In genomic region chr7:127233765-127234164, GRCm38 (mm10) we compare ENCODE assay signal across 8 mouse cellular contexts. TPM values are rescaled to one million over a fixed set of nuclear protein-coding genes. Genes with fewer than 3 reads are reported as not detected.
DNase-seq lines count a peak whose midpoint lies in the region; ATAC-seq and TF ChIP-seq lines count a peak whose summit lies in the region.

No protein-coding gene starts in this region.

- no peak for DNase-seq in heart, postnatal 10 days
- no peak for DNase-seq in hindbrain, embryonic 10.5 days (ENCODE audit: low spot score)
- DNase-seq in midbrain, embryonic 10.5 days (ENCODE audit: low spot score) = no peak
- DNase-seq in thymus, postnatal 14 days = no peak
- no peak for DNase-seq in urinary bladder, postnatal 36 days (ENCODE audit: low spot score in 2 of 2)

- WGBS in heart, embryonic 13.5 days = 2% methylated on average over 9 of the region's 9 CpGs
- 7% methylated on average over 9 of the region's 9 CpGs for WGBS in hindbrain, embryonic 10.5 days
- 9% methylated on average over 9 of the region's 9 CpGs for WGBS in midbrain, embryonic 10.5 days

- TF ChIP-seq POLR2A in ES-Bruce4 (IDR thresholded peaks at IDR 0.05; ENCODE audit: insufficient read depth, low read length) = no peak

- intact Hi-C loops in heart, postnatal 10 days (cut with DNase I) = no loop called here

- TF ChIP-seq EP300 in ES-Bruce4 (IDR thresholded peaks at IDR 0.05; ENCODE audit: insufficient read depth, low read depth, low read length) = no peak

- H3K27me3 ChIP-seq in heart, embryonic 13.5 days (replicated peaks) = no peaks in the 10 kb centered on the region
- H3K27me3 ChIP-seq in ES-Bruce4 (ENCODE audit: control insufficient read depth, insufficient read depth, low read length, poor library complexity, severe bottlenecking) = no peaks in the 10 kb centered on the region
- H3K27me3 ChIP-seq in hindbrain, embryonic 10.5 days (ENCODE audit: insufficient read depth, poor library complexity, severe bottlenecking) = no peaks in the 10 kb centered on the region
- H3K27me3 ChIP-seq in midbrain, embryonic 10.5 days (ENCODE audit: low read depth, poor library complexity, severe bottlenecking) = no peaks in the 10 kb centered on the region

- H3K4me2 ChIP-seq in heart, embryonic 13.5 days = peak overlapping the region; percentile 87

- H3K27ac ChIP-seq in heart, embryonic 13.5 days (replicated peaks) = peak overlapping the region; percentile 98
- H3K27ac ChIP-seq in ES-Bruce4 (ENCODE audit: insufficient read depth, low read length) = peak overlapping the region; percentile 88
- H3K27ac ChIP-seq in hindbrain, embryonic 10.5 days = peak overlapping the region; percentile 99
- H3K27ac ChIP-seq in midbrain, embryonic 10.5 days (replicated peaks) = peak overlapping the region; percentile 100

- H3K36me3 ChIP-seq in heart, embryonic 13.5 days = peaks cover 65% of the 10 kb centered on the region
- peaks cover 39% of the 10 kb centered on the region for H3K36me3 ChIP-seq in ES-Bruce4 (ENCODE audit: control insufficient read depth, insufficient read depth, low read length, poor library complexity, severe bottlenecking)
- peaks cover 75% of the 10 kb centered on the region for H3K36me3 ChIP-seq in hindbrain, embryonic 10.5 days
- peaks cover 74% of the 10 kb centered on the region for H3K36me3 ChIP-seq in midbrain, embryonic 10.5 days

- H3K9me3 ChIP-seq in heart, embryonic 13.5 days = no peaks in the 10 kb centered on the region
- no peaks in the 10 kb centered on the region for H3K9me3 ChIP-seq in ES-Bruce4 (replicated peaks; ENCODE audit: control insufficient read depth, insufficient read depth, low read length, poor library complexity, severe bottlenecking)
- peaks cover 12% of the 10 kb centered on the region; the same call in 1 of the 2 replicates for H3K9me3 ChIP-seq in hindbrain, embryonic 10.5 days
- peaks cover 24% of the 10 kb centered on the region for H3K9me3 ChIP-seq in midbrain, embryonic 10.5 days (replicated peaks)

- H3K4me3 ChIP-seq in heart, embryonic 13.5 days = peak overlapping the region; percentile 90
- peak overlapping the region; percentile 89 for H3K4me3 ChIP-seq in ES-Bruce4 (ENCODE audit: low read depth, low read length)
- H3K4me3 ChIP-seq in hindbrain, embryonic 10.5 days = peak overlapping the region; percentile 93
- H3K4me3 ChIP-seq in midbrain, embryonic 10.5 days = peak overlapping the region; percentile 98

- peak overlapping the region; percentile 97 for H3K9ac ChIP-seq in heart, embryonic 13.5 days
- H3K9ac ChIP-seq in ES-Bruce4 (ENCODE audit: low read depth, poor library complexity, severe bottlenecking) = peak overlapping the region; percentile 95

- peaks cover 35% of the 10 kb centered on the region for H3K4me1 ChIP-seq in heart, embryonic 13.5 days
- H3K4me1 ChIP-seq in ES-Bruce4 (ENCODE audit: control insufficient read depth, insufficient read depth, low read length) = no peaks in the 10 kb centered on the region
- H3K4me1 ChIP-seq in hindbrain, embryonic 10.5 days (replicated peaks) = peaks cover 53% of the 10 kb centered on the region
- H3K4me1 ChIP-seq in midbrain, embryonic 10.5 days = peaks cover 40% of the 10 kb centered on the region

- TF ChIP-seq CTCF in ES-Bruce4 (IDR thresholded peaks at IDR 0.05; ENCODE audit: low read depth, low read length) = no peak

- ATAC-seq in heart, embryonic 13.5 days (ENCODE audit: extremely low read depth, insufficient number of reproducible peaks, low FRiP score, low TSS enrichment) = no peak
- ATAC-seq in frontal cortex, adult (ENCODE audit: low TSS enrichment) = no peak

RNA-seq across cellular contexts. Expression of gene Sept1, which starts 0.8 kb away (rescaled TPM):
- 23.1 and 23.2 TPM in 2 replicates for polyA plus RNA-seq in heart, embryonic 13.5 days (2015; fragmentation: Nextera tagmentation; extraction: Ambion mirVana)
- total RNA-seq in heart, postnatal 10 days (2021) = 10 to 100 TPM; 11.5 to 15.5 TPM
- 210 and 229 TPM in 2 replicates for polyA plus RNA-seq in ES-Bruce4 (2011; ENCODE audit: insufficient read depth, insufficient read length, low read depth, missing spikeins)
- polyA plus RNA-seq in hindbrain, embryonic 10.5 days (2016; fragmentation: Nextera tagmentation; extraction: Ambion mirVana) = 32.4 and 33.8 TPM in 2 replicates
- 31.8 and 32.7 TPM in 2 replicates for polyA plus RNA-seq in midbrain, embryonic 10.5 days (2016; fragmentation: Nextera tagmentation; extraction: Ambion mirVana)

RNA-seq across cellular contexts. Expression of gene Zfp553, which starts 0.9 kb away (rescaled TPM):
- 21.4 and 24.1 TPM in 2 replicates for polyA plus RNA-seq in heart, embryonic 13.5 days (2015; fragmentation: Nextera tagmentation; extraction: Ambion mirVana)
- total RNA-seq in heart, postnatal 10 days (2021) = 1 to 10 TPM; 6.8 to 8.8 TPM
- polyA plus RNA-seq in ES-Bruce4 (2011; ENCODE audit: insufficient read depth, insufficient read length, low read depth, missing spikeins) = 52.1 and 57.0 TPM in 2 replicates
- 78.7 and 81.0 TPM in 2 replicates for polyA plus RNA-seq in hindbrain, embryonic 10.5 days (2016; fragmentation: Nextera tagmentation; extraction: Ambion mirVana)
- 75.4 and 78.6 TPM in 2 replicates for polyA plus RNA-seq in midbrain, embryonic 10.5 days (2016; fragmentation: Nextera tagmentation; extraction: Ambion mirVana)

RNA-seq across cellular contexts. Expression of gene Zfp771, which starts 10.3 kb away (rescaled TPM):
- 32.6 and 32.9 TPM in 2 replicates for polyA plus RNA-seq in heart, embryonic 13.5 days (2015; fragmentation: Nextera tagmentation; extraction: Ambion mirVana)
- total RNA-seq in heart, postnatal 10 days (2021) = 10 to 100 TPM; 14.3 to 15.9 TPM
- polyA plus RNA-seq in ES-Bruce4 (2011; ENCODE audit: insufficient read depth, insufficient read length, low read depth, missing spikeins) = 8.2 and 8.7 TPM in 2 replicates
- polyA plus RNA-seq in hindbrain, embryonic 10.5 days (2016; fragmentation: Nextera tagmentation; extraction: Ambion mirVana) = 62.4 and 70.1 TPM in 2 replicates
- 59.4 TPM in 2 replicates for polyA plus RNA-seq in midbrain, embryonic 10.5 days (2016; fragmentation: Nextera tagmentation; extraction: Ambion mirVana)

RNA-seq across cellular contexts. Expression of gene Mylpf, which starts 25.1 kb away (rescaled TPM):
- polyA plus RNA-seq in heart, embryonic 13.5 days (2015; fragmentation: Nextera tagmentation; extraction: Ambion mirVana) = 17.0 and 24.9 TPM in 2 replicates
- 1 to 10 TPM; 1.7 to 2.5 TPM for total RNA-seq in heart, postnatal 10 days (2021)
- polyA plus RNA-seq in ES-Bruce4 (2011; ENCODE audit: insufficient read depth, insufficient read length, low read depth, missing spikeins) = 278 and 351 TPM in 2 replicates
- 13.0 and 17.7 TPM in 2 replicates for polyA plus RNA-seq in hindbrain, embryonic 10.5 days (2016; fragmentation: Nextera tagmentation; extraction: Ambion mirVana)
- 12.6 and 16.5 TPM in 2 replicates for polyA plus RNA-seq in midbrain, embryonic 10.5 days (2016; fragmentation: Nextera tagmentation; extraction: Ambion mirVana)

RNA-seq across cellular contexts. Expression of gene Tbc1d10b, which starts 25.5 kb away (rescaled TPM):
- 18.0 and 18.2 TPM in 2 replicates for polyA plus RNA-seq in heart, embryonic 13.5 days (2015; fragmentation: Nextera tagmentation; extraction: Ambion mirVana)
- 10 to 100 TPM; 35.3 to 37.2 TPM for total RNA-seq in heart, postnatal 10 days (2021)
- 42.8 and 55.5 TPM in 2 replicates for polyA plus RNA-seq in ES-Bruce4 (2011; ENCODE audit: insufficient read depth, insufficient read length, low read depth, missing spikeins)
- polyA plus RNA-seq in hindbrain, embryonic 10.5 days (2016; fragmentation: Nextera tagmentation; extraction: Ambion mirVana) = 25.6 and 28.2 TPM in 2 replicates
- 22.7 and 29.4 TPM in 2 replicates for polyA plus RNA-seq in midbrain, embryonic 10.5 days (2016; fragmentation: Nextera tagmentation; extraction: Ambion mirVana)
